Comparison of ENCODE assay signal across 8 mouse cellular contexts in genomic region chr16:20673706-20674303, GRCm38 (mm10). TPM values are rescaled to one million over a fixed set of nuclear protein-coding genes. Genes with fewer than 3 reads are reported as not detected.
DNase-seq lines count a peak whose midpoint lies in the region; ATAC-seq and TF ChIP-seq lines count a peak whose summit lies in the region.

No protein-coding gene starts in this region.

- no peak for ATAC-seq in heart, embryonic 12.5 days (ENCODE audit: insufficient number of reproducible peaks, low FRiP score)
- ATAC-seq in kidney, postnatal 0 days (replicated peaks; ENCODE audit: low FRiP score, low read depth): peak; percentile 15; the same call in 1 of the 2 replicates
- ATAC-seq in midbrain, embryonic 13.5 days: no peak

- no peaks in the 10 kb centered on the region for H3K27me3 ChIP-seq in heart, embryonic 12.5 days (replicated peaks)
- no peaks in the 10 kb centered on the region for H3K27me3 ChIP-seq in kidney, postnatal 0 days (ENCODE audit: insufficient read depth, low read length)
- no peaks in the 10 kb centered on the region for H3K27me3 ChIP-seq in midbrain, embryonic 13.5 days

- peak overlapping the region; percentile 97 for H3K9ac ChIP-seq in heart, embryonic 12.5 days
- peak overlapping the region; percentile 97 for H3K9ac ChIP-seq in kidney, postnatal 0 days (ENCODE audit: low read depth, low read length)
- peak overlapping the region; percentile 98 for H3K9ac ChIP-seq in midbrain, embryonic 13.5 days (replicated peaks)

- H3K4me3 ChIP-seq in heart, embryonic 12.5 days: peak overlapping the region; percentile 99
- peak overlapping the region; percentile 95 for H3K4me3 ChIP-seq in kidney, postnatal 0 days (replicated peaks; ENCODE audit: low read depth, low read length)
- peak overlapping the region; percentile 98 for H3K4me3 ChIP-seq in midbrain, embryonic 13.5 days (replicated peaks)

- no peak for TF ChIP-seq CTCF in kidney, postnatal 0 days (IDR thresholded peaks at IDR 0.05; ENCODE audit: low read depth)

- peaks cover 36% of the 10 kb centered on the region for H3K4me1 ChIP-seq in heart, embryonic 12.5 days (replicated peaks)
- peaks cover 7% of the 10 kb centered on the region; the same call in 1 of the 2 replicates for H3K4me1 ChIP-seq in kidney, postnatal 0 days (replicated peaks; ENCODE audit: insufficient read depth, low read length)
- peaks cover 24% of the 10 kb centered on the region for H3K4me1 ChIP-seq in midbrain, embryonic 13.5 days (replicated peaks)

- peak overlapping the region; percentile 96 for H3K27ac ChIP-seq in heart, embryonic 12.5 days (ENCODE audit: poor library complexity, severe bottlenecking)
- peak overlapping the region; percentile 97 for H3K27ac ChIP-seq in kidney, postnatal 0 days
- H3K27ac ChIP-seq in midbrain, embryonic 13.5 days: peak overlapping the region; percentile 91; the same call in 1 of the 2 replicates

- H3K9me3 ChIP-seq in heart, embryonic 12.5 days (replicated peaks): no peaks in the 10 kb centered on the region
- no peaks in the 10 kb centered on the region for H3K9me3 ChIP-seq in kidney, postnatal 0 days (replicated peaks; ENCODE audit: low read length)
- H3K9me3 ChIP-seq in midbrain, embryonic 13.5 days: no peaks in the 10 kb centered on the region

- H3K36me3 ChIP-seq in heart, embryonic 12.5 days: peaks cover 36% of the 10 kb centered on the region
- peaks cover 40% of the 10 kb centered on the region for H3K36me3 ChIP-seq in kidney, postnatal 0 days (ENCODE audit: insufficient read depth, low read length)
- peaks cover 45% of the 10 kb centered on the region for H3K36me3 ChIP-seq in midbrain, embryonic 13.5 days

- 7% methylated on average over 14 of the region's 14 CpGs for WGBS in heart, embryonic 12.5 days
- WGBS in kidney, postnatal 0 days: under 1% methylated on average over 14 of the region's 14 CpGs
- WGBS in midbrain, embryonic 13.5 days: 15% methylated on average over 14 of the region's 14 CpGs

- peak; percentile 42 to 51 for DNase-seq in heart, adult 18-20 months
- DNase-seq in heart, adult 8-10 months (ENCODE audit: low spot score): no peak
- peak; percentile 30 for DNase-seq in cerebellum, adult 8-10 months
- DNase-seq in kidney, postnatal 0 days (ENCODE audit: low spot score): peak; percentile 34
- peak; percentile 12 to 25 for DNase-seq in thymus, postnatal 10 days (ENCODE audit: low spot score in 2 of 2)
- DNase-seq in left cerebral cortex, adult 18-20 months (ENCODE audit: low spot score in 2 of 2): no peak

- H3K4me2 ChIP-seq in heart, embryonic 12.5 days: peak overlapping the region; percentile 100
- peak overlapping the region; percentile 67 for H3K4me2 ChIP-seq in kidney, postnatal 0 days (ENCODE audit: low read length)
- H3K4me2 ChIP-seq in midbrain, embryonic 13.5 days (replicated peaks): peak overlapping the region; percentile 98

RNA-seq across cellular contexts. Expression of gene Eif4g1, which starts 5.7 kb away (rescaled TPM):
- 100 to 1,000 TPM; 403 to 412 TPM for total RNA-seq in heart, adult 18-20 months (2021)
- total RNA-seq in heart, adult 8-10 months (2022): 100 to 1,000 TPM; 388 to 519 (median 472) TPM
- 169 and 179 TPM in 2 replicates for polyA plus RNA-seq in heart, embryonic 12.5 days (2016; fragmentation: Nextera tagmentation; extraction: Ambion mirVana)
- 115 and 119 TPM in 2 replicates for polyA plus RNA-seq in kidney, postnatal 0 days (2015; fragmentation: Nextera tagmentation; extraction: Ambion mirVana)
- 148 and 162 TPM in 2 replicates for polyA plus RNA-seq in midbrain, embryonic 13.5 days (2015; fragmentation: Nextera tagmentation; extraction: Ambion mirVana)
- total RNA-seq in left cerebral cortex, adult 18-20 months (2021): 100 to 1,000 TPM; 262 to 265 TPM

RNA-seq across cellular contexts. Expression of gene Fam131a, which starts 19.2 kb away (rescaled TPM):
- 10 to 100 TPM; 19.8 to 31.3 TPM for total RNA-seq in heart, adult 18-20 months (2021)
- 10 to 100 TPM; 26.2 to 47.4 (median 33.0) TPM for total RNA-seq in heart, adult 8-10 months (2022)
- 4.0 and 5.2 TPM in 2 replicates for polyA plus RNA-seq in heart, embryonic 12.5 days (2016; fragmentation: Nextera tagmentation; extraction: Ambion mirVana)
- 6.4 and 6.9 TPM in 2 replicates for polyA plus RNA-seq in kidney, postnatal 0 days (2015; fragmentation: Nextera tagmentation; extraction: Ambion mirVana)
- polyA plus RNA-seq in midbrain, embryonic 13.5 days (2015; fragmentation: Nextera tagmentation; extraction: Ambion mirVana): 35.7 and 37.3 TPM in 2 replicates
- total RNA-seq in left cerebral cortex, adult 18-20 months (2021): 100 to 1,000 TPM; 320 to 327 TPM

RNA-seq across cellular contexts. Expression of gene Psmd2, which starts 22.4 kb away (rescaled TPM):
- 100 to 1,000 TPM; 208 to 217 TPM for total RNA-seq in heart, adult 18-20 months (2021)
- total RNA-seq in heart, adult 8-10 months (2022): 100 to 1,000 TPM; 198 to 209 (median 203) TPM
- 286 and 288 TPM in 2 replicates for polyA plus RNA-seq in heart, embryonic 12.5 days (2016; fragmentation: Nextera tagmentation; extraction: Ambion mirVana)
- 212 and 246 TPM in 2 replicates for polyA plus RNA-seq in kidney, postnatal 0 days (2015; fragmentation: Nextera tagmentation; extraction: Ambion mirVana)
- 380 and 394 TPM in 2 replicates for polyA plus RNA-seq in midbrain, embryonic 13.5 days (2015; fragmentation: Nextera tagmentation; extraction: Ambion mirVana)
- 100 to 1,000 TPM; 223 to 226 TPM for total RNA-seq in left cerebral cortex, adult 18-20 months (2021)

RNA-seq across cellular contexts. Expression of gene Polr2h, which starts 43.7 kb away (rescaled TPM):
- 10 to 100 TPM; 11.0 to 13.1 TPM for total RNA-seq in heart, adult 18-20 months (2021)
- total RNA-seq in heart, adult 8-10 months (2022): 10 to 100 TPM in 1 of 4 experiments, 1 to 10 TPM in 3; 7.8 to 11.2 (median 9.1) TPM
- polyA plus RNA-seq in heart, embryonic 12.5 days (2016; fragmentation: Nextera tagmentation; extraction: Ambion mirVana): 45.0 and 50.5 TPM in 2 replicates
- 98.6 and 105 TPM in 2 replicates for polyA plus RNA-seq in kidney, postnatal 0 days (2015; fragmentation: Nextera tagmentation; extraction: Ambion mirVana)
- polyA plus RNA-seq in midbrain, embryonic 13.5 days (2015; fragmentation: Nextera tagmentation; extraction: Ambion mirVana): 86.3 and 87.9 TPM in 2 replicates
- 10 to 100 TPM; 27.6 to 30.2 TPM for total RNA-seq in left cerebral cortex, adult 18-20 months (2021)

RNA-seq across cellular contexts. Expression of gene Clcn2, which starts 43.7 kb away (rescaled TPM):
- total RNA-seq in heart, adult 18-20 months (2021): 1 to 10 TPM; 1.2 to 1.6 TPM
- total RNA-seq in heart, adult 8-10 months (2022): 1 to 10 TPM; 1.5 to 3.3 (median 2.1) TPM
- 6.2 and 7.0 TPM in 2 replicates for polyA plus RNA-seq in heart, embryonic 12.5 days (2016; fragmentation: Nextera tagmentation; extraction: Ambion mirVana)
- 10.2 and 10.7 TPM in 2 replicates for polyA plus RNA-seq in kidney, postnatal 0 days (2015; fragmentation: Nextera tagmentation; extraction: Ambion mirVana)
- polyA plus RNA-seq in midbrain, embryonic 13.5 days (2015; fragmentation: Nextera tagmentation; extraction: Ambion mirVana): 20.6 and 32.0 TPM in 2 replicates
- total RNA-seq in left cerebral cortex, adult 18-20 months (2021): 10 to 100 TPM; 54.8 to 67.2 TPM

Comparison
In these comparisons a context has a peak if more than half of its experiments do, and no peak if none do; other contexts are left out.
1. DNase-seq: peak in heart, adult 18-20 months (2 of 2), cerebellum, adult 8-10 months (single experiment), kidney, postnatal 0 days (single experiment) and thymus, postnatal 10 days (2 of 2); none in heart, adult 8-10 months (single experiment) and left cerebral cortex, adult 18-20 months (0 of 2).
2. RNA of gene Fam131a, which starts 19.2 kb away (total RNA-seq): 320 to 327 TPM in left cerebral cortex, adult 18-20 months; 26.2 to 47.4 TPM in heart, adult 8-10 months and 19.8 to 31.3 TPM in heart, adult 18-20 months; every median in the first group is over 4 times any median in the second.
3. Peak in every context shown above with its lines, with median percentiles within 50 percentile points of each other: H3K27ac ChIP-seq, H3K4me2 ChIP-seq, H3K4me3 ChIP-seq and H3K9ac ChIP-seq.